In the genomic region with DNA sequence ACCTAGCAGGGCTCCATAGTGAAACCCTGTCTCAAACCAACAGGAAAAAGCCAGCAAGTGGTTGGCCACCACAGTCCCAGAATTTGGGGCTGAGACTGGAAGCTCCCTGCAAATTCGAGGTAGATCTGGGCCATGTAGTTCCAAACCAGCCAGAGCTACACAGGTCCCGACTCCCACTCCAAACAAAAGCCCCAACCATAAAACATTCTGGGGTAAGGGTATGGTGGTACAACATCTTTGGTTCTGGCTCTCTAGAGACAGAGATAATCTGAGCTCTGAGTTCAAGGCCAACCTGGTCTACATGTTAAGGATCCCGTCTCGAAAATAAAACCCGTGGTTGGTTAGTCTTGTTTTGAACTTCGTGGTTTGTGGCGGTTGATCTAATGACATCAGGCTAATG, we compare ENCODE assay signal across 21 mouse cellular contexts. TPM values are rescaled to one million over a fixed set of nuclear protein-coding genes. Genes with fewer than 3 reads are reported as not detected.
"Had no signal": no experiment of that assay in that cellular context is flagged by ENCODE, and none has a peak within 500 bp of the region (broad histone marks: within the 10 kb centered on the region; RNA-seq: fewer than 3 reads in every experiment).

No protein-coding gene starts in this region.

- DNase-seq: liver, embryonic 13.5 days; liver, postnatal 0 days; lung, adult 2 months; lung, postnatal 14 days; lung, postnatal 36 days; right cerebral cortex, postnatal 14 days; thymus, adult 2 months; thymus, postnatal 25 days; thymus, postnatal 4 days had no signal

- H3K9me3 ChIP-seq: liver, embryonic 13.5 days; liver, embryonic 15.5 days; lung, embryonic 15.5 days; megakaryocyte, embryonic 14.5 days; midbrain, embryonic 12.5 days; midbrain, embryonic 15.5 days; neural tube, embryonic 13.5 days; stomach, embryonic 15.5 days had no signal

- ATAC-seq: liver, postnatal 0 days; lung, postnatal 0 days; midbrain, embryonic 15.5 days had no signal

- H3K27me3 ChIP-seq: lung, embryonic 15.5 days; midbrain, embryonic 12.5 days; midbrain, embryonic 15.5 days; neural tube, embryonic 13.5 days; stomach, embryonic 15.5 days had no signal

- H3K4me3 ChIP-seq: liver, embryonic 13.5 days; liver, embryonic 15.5 days; lung, embryonic 15.5 days; megakaryocyte, embryonic 14.5 days; midbrain, embryonic 12.5 days; midbrain, embryonic 15.5 days; neural tube, embryonic 13.5 days; stomach, embryonic 15.5 days had no signal

- H3K27ac ChIP-seq: liver, embryonic 13.5 days; liver, embryonic 15.5 days; lung, embryonic 15.5 days; macrophage; midbrain, embryonic 12.5 days; midbrain, embryonic 15.5 days; neural tube, embryonic 13.5 days; stomach, embryonic 15.5 days; stomach, postnatal 0 days had no signal

- H3K4me1 ChIP-seq: liver, embryonic 15.5 days; lung, embryonic 15.5 days; midbrain, embryonic 15.5 days; neural tube, embryonic 13.5 days; stomach, embryonic 15.5 days had no signal

- H3K9ac ChIP-seq: liver, embryonic 13.5 days; liver, embryonic 15.5 days; liver, postnatal 0 days; lung, embryonic 15.5 days; midbrain, embryonic 12.5 days; midbrain, embryonic 15.5 days; neural tube, embryonic 13.5 days; stomach, embryonic 15.5 days had no signal

- H3K4me2 ChIP-seq: liver, embryonic 13.5 days; liver, embryonic 15.5 days; lung, embryonic 15.5 days; midbrain, embryonic 12.5 days; midbrain, embryonic 15.5 days; neural tube, embryonic 13.5 days; stomach, embryonic 15.5 days had no signal

- H3K36me3 ChIP-seq: liver, embryonic 13.5 days; liver, embryonic 15.5 days had no signal

RNA-seq across cellular contexts. Expression of gene Pla2g1b, which starts 10.2 kb away (rescaled TPM):
- polyA plus RNA-seq: liver, embryonic 13.5 days; liver, embryonic 15.5 days; liver, postnatal 0 days; macrophage; midbrain, embryonic 12.5 days; midbrain, embryonic 15.5 days; midbrain, postnatal 0 days; urinary bladder, adult 2 months had no signal

RNA-seq across cellular contexts. Expression of gene Msi1, which starts 26.4 kb away (rescaled TPM):
- polyA plus RNA-seq: macrophage had no signal
